Mouse (Mus musculus) hindbrain, embryonic 14.5 days (tissue): ENCODE data around the gene Cxcl3. TPM values are rescaled to one million over a fixed set of nuclear protein-coding genes. Genes with fewer than 3 reads are reported as not detected.

Experiments
- ATAC-seq: fragments of 200-750 bp; cut with Nextera tagmentation; 2 replicates; pipeline ENCODE4 v1.8.0; 2017; ENCODE audit warnings: moderate number of reproducible peaks, mild to moderate bottlenecking, moderate TSS enrichment, moderate library complexity; ENCODE audit not compliant: low FRiP score
- DNase-seq: peaks from one replicate; pipeline ENCODE4 v3.0.0-alpha.2; 2015; ENCODE audit warnings: low spot score
- H3K27ac ChIP-seq: fragments of 300-500 bp; sonication (generic); 2 replicates; pipeline ENCODE4 v1.5.1; 2014; ENCODE audit warnings: mild to moderate bottlenecking, moderate library complexity
- H3K27me3 ChIP-seq: fragments of 300-500 bp; sonication (generic); 2 replicates; pipeline ENCODE4 v1.6.1; 2014; ENCODE audit warnings: mild to moderate bottlenecking, low read length, mixed read lengths; ENCODE audit not compliant: control insufficient read depth, insufficient read depth
- H3K36me3 ChIP-seq: fragments of 300-500 bp; sonication (generic); replicated peaks from 2 replicates; pipeline ENCODE4 v1.6.1; 2014; ENCODE audit not compliant: control insufficient read depth, insufficient read depth
- H3K4me1 ChIP-seq: fragments of 300-500 bp; sonication (generic); replicated peaks from 2 replicates; pipeline ENCODE4 v1.6.1; 2014; ENCODE audit warnings: antibody characterized with exemption, low read length, mixed read lengths; ENCODE audit not compliant: control insufficient read depth, insufficient read depth
- H3K4me2 ChIP-seq: fragments of 300-500 bp; sonication (generic); replicated peaks from 2 replicates; pipeline ENCODE4 v1.6.1; 2014; ENCODE audit warnings: mild to moderate bottlenecking, moderate library complexity
- H3K4me3 ChIP-seq: fragments of 300-500 bp; sonication (generic); replicated peaks from 2 replicates; pipeline ENCODE4 v1.5.1; 2014; ENCODE audit warnings: mild to moderate bottlenecking, low read length
- H3K9ac ChIP-seq: fragments of 300-500 bp; sonication (generic); 2 replicates; pipeline ENCODE4 v1.6.1; 2014
- H3K9me3 ChIP-seq: fragments of 300-500 bp; sonication (generic); 2 replicates; pipeline ENCODE4 v1.6.1; 2016; ENCODE audit warnings: low read length; ENCODE audit not compliant: control insufficient read depth
- WGBS: fragments of 180-500 bp; shearing (Covaris S2); extraction: QIAGEN DNeasy Blood & Tissue Kit; methylation state at CpG from one replicate; pipeline ENCODE4 v1.1.7; 2014; 5-methylcytosine and 5-hydroxymethylcytosine counted together
- microRNA-seq: library from miRNA; unstranded; fragments of <30 nt; microRNA quantifications from one replicate; pipeline ENCODE4, GENCODE M21; 2016
- polyA plus RNA-seq: library from polyadenylated mRNA; unstranded; fragments of >200 nt; fragmentation: Nextera tagmentation; extraction: Ambion mirVana; gene quantifications from 2 replicates; pipeline ENCODE4 v1.2.1, GENCODE M21; 2014

Cxcl3 gene
- polyA plus RNA-seq, 1 experiment from 2014 or later, result not detected

DNA sequence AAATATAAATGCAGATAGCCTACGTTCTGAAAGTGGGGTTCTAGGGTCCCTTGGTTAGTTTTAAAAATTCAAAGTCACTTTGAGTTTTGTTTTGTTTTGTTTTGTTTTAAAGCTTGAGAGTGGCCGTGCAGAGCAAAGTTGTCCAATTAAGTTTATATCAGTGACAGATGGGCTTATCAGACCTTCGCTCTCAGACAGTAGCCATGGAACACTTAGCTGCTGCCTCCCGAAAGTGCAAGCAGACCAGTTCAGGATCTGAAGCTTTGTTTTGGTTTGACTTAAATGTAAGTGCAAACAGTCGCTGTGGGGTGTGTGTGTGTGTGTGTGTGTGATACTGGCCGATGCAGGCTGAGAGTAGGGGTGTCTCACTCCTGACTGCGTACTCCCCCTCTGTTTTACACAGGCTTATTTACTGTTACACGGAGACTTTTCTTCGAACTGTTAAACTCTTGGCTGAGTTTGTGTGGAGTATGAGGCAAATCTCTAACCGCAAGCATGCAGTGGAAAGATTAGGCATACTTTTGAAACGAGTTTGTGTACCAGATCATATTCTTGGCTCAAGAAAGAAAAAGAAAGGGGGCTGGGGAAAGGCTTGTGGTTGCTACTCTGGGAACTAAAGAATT is 46.4 kb downstream of the Cxcl3 start:
- Histone ChIP-seq H3K4me3 (no peak overlapping the region), H3K4me2 (no peak overlapping the region), H3K9me3 (no peaks in the 10 kb centered on the region), H3K27me3 (no peaks in the 10 kb centered on the region), H3K36me3 (no peaks in the 10 kb centered on the region), H3K4me1 (no peaks in the 10 kb centered on the region), H3K9ac (no peak overlapping the region), H3K27ac (no peak overlapping the region)
- ATAC-seq (no peak), DNase-seq (no peak)
- WGBS, result 86% methylated on average over 11 of the region's 11 CpGs

DNA sequence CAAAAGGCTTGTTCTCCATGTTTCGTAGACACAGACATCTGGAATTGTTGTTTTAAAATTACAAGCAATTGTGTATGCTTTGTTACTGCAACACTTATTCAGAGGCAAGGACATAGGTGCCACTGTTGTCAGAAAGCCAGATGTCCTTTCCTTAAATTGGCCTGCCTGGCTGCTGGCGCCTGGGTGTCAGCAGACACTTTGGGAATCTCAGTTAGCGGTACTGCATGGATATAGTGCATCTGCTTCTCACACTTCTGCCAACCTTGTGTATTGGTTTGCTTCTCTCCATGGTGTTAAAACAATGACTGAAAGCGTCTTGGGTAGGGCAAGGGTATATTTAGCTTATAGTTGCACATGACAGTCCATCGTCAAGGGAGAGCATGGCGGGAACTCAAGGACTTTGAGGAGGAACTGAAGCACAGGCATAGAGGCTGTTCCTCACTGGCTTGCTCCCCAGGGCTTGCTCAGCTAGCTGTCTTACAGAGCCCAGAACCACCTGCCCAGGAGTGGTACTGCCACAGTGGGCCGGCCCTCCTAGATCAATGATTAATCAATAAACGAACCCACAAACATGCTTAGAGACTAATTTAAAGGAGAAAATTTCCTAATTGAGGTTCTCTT is 47.0 kb downstream of the Cxcl3 start:
- Histone ChIP-seq H3K27ac (no peak overlapping the region), H3K4me1 (no peaks in the 10 kb centered on the region), H3K9me3 (no peaks in the 10 kb centered on the region), H3K36me3 (no peaks in the 10 kb centered on the region), H3K4me2 (no peak overlapping the region), H3K27me3 (no peaks in the 10 kb centered on the region), H3K4me3 (no peak overlapping the region), H3K9ac (no peak overlapping the region)
- 93% methylated on average over 8 of the region's 8 CpGs for WGBS
- ATAC-seq (no peak), DNase-seq (no peak)

DNA sequence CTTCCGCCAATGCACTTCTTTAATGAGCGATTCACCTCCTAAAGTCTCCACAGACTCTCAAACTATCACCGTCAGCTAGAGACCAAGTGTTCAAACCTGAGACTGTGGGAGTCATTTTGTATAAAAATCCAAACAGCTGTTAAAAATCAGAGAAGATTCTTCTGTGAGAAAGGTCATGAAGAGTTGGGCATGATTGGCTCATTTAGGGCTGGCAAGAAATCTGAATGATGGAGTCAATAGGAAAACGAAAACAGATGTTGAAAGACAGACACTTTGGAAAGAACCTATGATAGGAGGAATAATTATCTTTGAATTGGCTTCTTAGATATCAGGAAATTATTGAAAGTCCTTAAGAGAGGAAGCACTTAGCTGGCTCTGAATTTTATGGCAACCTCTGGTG is 48.5 kb downstream of the Cxcl3 start:
- 93% methylated on average over 4 of the region's 4 CpGs for WGBS
- H3K4me1 ChIP-seq, result no peaks in the 10 kb centered on the region
- DNase-seq, result no peak
- H3K4me2 ChIP-seq, result no peak overlapping the region
- no peak overlapping the region for H3K4me3 ChIP-seq
- no peaks in the 10 kb centered on the region for H3K27me3 ChIP-seq
- H3K9me3 ChIP-seq, result no peaks in the 10 kb centered on the region
- no peak overlapping the region for H3K9ac ChIP-seq
- no peaks in the 10 kb centered on the region for H3K36me3 ChIP-seq
- H3K27ac ChIP-seq, result no peak overlapping the region
- ATAC-seq, result no peak

DNA sequence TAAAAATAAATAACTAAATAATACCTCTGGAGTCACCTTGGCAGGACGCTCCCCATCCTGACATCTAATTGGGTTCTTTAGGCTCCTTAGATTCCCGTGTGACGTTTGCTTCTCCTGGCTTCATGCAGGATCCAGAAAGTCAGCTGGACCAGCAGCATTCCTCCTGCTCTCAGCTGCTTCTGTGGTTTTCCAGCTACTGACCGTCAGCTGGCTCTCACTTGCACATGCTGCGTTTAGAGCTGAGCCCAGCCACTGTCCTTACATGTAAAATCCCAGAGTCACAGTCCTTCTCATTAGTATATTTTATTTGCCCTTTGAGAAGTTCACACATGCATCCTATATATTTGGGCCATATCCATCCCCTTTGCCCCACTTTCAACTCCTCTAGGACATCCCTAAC is 52.7 kb downstream of the Cxcl3 start:
- H3K27me3 ChIP-seq, result no peaks in the 10 kb centered on the region
- H3K4me2 ChIP-seq, result no peak overlapping the region
- WGBS, result 85% methylated on average over 5 of the region's 5 CpGs
- H3K9me3 ChIP-seq, result no peaks in the 10 kb centered on the region
- no peak overlapping the region for H3K27ac ChIP-seq
- no peak for ATAC-seq
- H3K4me3 ChIP-seq, result no peak overlapping the region
- H3K9ac ChIP-seq, result no peak overlapping the region
- H3K36me3 ChIP-seq, result no peaks in the 10 kb centered on the region
- no peak for DNase-seq
- H3K4me1 ChIP-seq, result no peaks in the 10 kb centered on the region

Small RNA genes within 50 kb of the gene (microRNA-seq; reads per million reads assigned to microRNA genes)
- gene Gm24322, result not detected

Other genes with a start within 250 kb of the Cxcl3 start
- gene 5830473C10Rik, start 225.0 kb upstream of the Cxcl3 start, polyA plus RNA-seq, result 0.08 TPM in 1 of 2 replicates, not detected in the other
- 1.9 and 2.0 TPM in 2 replicates for gene Rassf6, start 145.4 kb upstream of the Cxcl3 start, polyA plus RNA-seq
- 0.37 and 0.47 TPM in 2 replicates for gene Cxcl5, start 26.7 kb upstream of the Cxcl3 start, polyA plus RNA-seq
- gene Ppbp, start 17.6 kb upstream of the Cxcl3 start, polyA plus RNA-seq, result 1.1 and 1.6 TPM in 2 replicates
- gene Pf4, start 13.7 kb upstream of the Cxcl3 start, polyA plus RNA-seq, result 47.1 and 56.7 TPM in 2 replicates
- gene Cxcl15, start 8.4 kb downstream of the Cxcl3 start, polyA plus RNA-seq, result not detected in 2 replicates
- 0.57 and 0.64 TPM in 2 replicates for gene Cxcl1, start 105.1 kb downstream of the Cxcl3 start, polyA plus RNA-seq
- 0.24 TPM in 1 of 2 replicates, not detected in the other for gene Cxcl2, start 117.8 kb downstream of the Cxcl3 start, polyA plus RNA-seq
- 88.3 and 95.7 TPM in 2 replicates for gene Mthfd2l, start 145.0 kb downstream of the Cxcl3 start, polyA plus RNA-seq
- not detected in 2 replicates for gene Epgn, start 241.4 kb downstream of the Cxcl3 start, polyA plus RNA-seq